Mouse (Mus musculus): ENCODE measurements around the gene Prcp. TPM values are rescaled to one million over a fixed set of nuclear protein-coding genes. Genes with fewer than 3 reads are reported as not detected.

Prcp gene
- polyA plus RNA-seq (2012; rRNA removed), result 18.6 and 25.1 TPM in 2 replicates

DNA sequence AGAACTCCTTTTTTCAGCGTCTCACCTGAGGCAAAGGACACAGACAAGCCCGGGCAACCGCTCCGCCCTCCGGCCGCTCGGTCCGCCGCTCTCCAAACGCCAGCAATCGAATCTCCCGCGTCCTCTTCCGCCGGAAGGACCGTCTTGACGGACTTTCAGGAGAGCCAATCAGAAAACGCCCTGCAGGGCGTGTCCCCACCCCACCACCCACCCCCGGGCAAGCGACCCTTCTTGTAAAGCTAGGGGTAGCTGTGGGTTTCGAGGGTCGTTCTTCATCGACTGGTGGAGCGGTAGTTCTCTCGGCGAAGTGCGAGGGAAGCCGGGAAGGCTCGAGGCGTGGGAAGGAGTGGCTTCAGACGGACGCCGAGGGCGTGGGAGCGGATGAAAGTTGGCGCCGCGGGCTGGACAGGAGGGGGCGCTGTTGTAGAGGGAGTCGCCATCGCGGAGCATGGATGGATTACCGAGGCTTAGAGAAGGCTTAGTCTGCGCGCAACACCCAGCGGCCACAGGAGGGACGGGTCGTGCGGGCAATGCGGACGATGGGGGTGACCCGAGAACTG is at the start of gene Prcp, which contains the start of gene Ddias:
Prcp (plus strand) TSS at position 355 of the 560 bp plus-strand sequence.
Ddias (minus strand) TSS at position 132 of the 560 bp plus-strand sequence.

Other genes with a start within 250 kb of the Prcp start
- gene Ankrd42, start 237.3 kb upstream of the Prcp start, polyA plus RNA-seq (2012; rRNA removed), result 0.65 and 0.80 TPM in 2 replicates
- 15.9 and 16.6 TPM in 2 replicates for gene Pcf11, start 204.5 kb upstream of the Prcp start, polyA plus RNA-seq (2012; rRNA removed)
- 0.24 and 0.51 TPM in 2 replicates for gene Rab30, start 132.9 kb upstream of the Prcp start, polyA plus RNA-seq (2012; rRNA removed)
- 0.08 TPM in 2 replicates for gene Ddias, start 223 bp upstream of the Prcp start, polyA plus RNA-seq (2012; rRNA removed)
- gene Fam181b, start 205.4 kb downstream of the Prcp start, polyA plus RNA-seq (2012; rRNA removed), result 1.1 and 1.3 TPM in 2 replicates